Mouse (Mus musculus) C2C12 (cell line): ENCODE results near the gene Gabpb1.

ENCODE experiments used
- CEBPB ChIP-seq: IDR thresholded peaks from one replicate; pipeline ENCODE4 v1.6.1; 2011; ENCODE audit warnings: low read depth, mild to moderate bottlenecking, control low read depth, moderate library complexity
- CTCF ChIP-seq: IDR thresholded peaks from one replicate; pipeline ENCODE4 v1.5.1; 2011; ENCODE audit not compliant: control insufficient read depth, insufficient read depth, insufficient read length
- MAX ChIP-seq: IDR thresholded peaks from one replicate; pipeline ENCODE4 v1.6.1; 2011; ENCODE audit warnings: mild to moderate bottlenecking, control low read depth
- MYOG ChIP-seq: IDR thresholded peaks from one replicate; pipeline ENCODE4 v1.6.1; 2011; ENCODE audit not compliant: control insufficient read depth, insufficient read length; ENCODE audit errors: extremely low read depth
- USF1 ChIP-seq: IDR thresholded peaks from one replicate; pipeline ENCODE4 v1.6.1; 2011; ENCODE audit warnings: low read depth, mild to moderate bottlenecking, control low read depth, moderate library complexity

DNA sequence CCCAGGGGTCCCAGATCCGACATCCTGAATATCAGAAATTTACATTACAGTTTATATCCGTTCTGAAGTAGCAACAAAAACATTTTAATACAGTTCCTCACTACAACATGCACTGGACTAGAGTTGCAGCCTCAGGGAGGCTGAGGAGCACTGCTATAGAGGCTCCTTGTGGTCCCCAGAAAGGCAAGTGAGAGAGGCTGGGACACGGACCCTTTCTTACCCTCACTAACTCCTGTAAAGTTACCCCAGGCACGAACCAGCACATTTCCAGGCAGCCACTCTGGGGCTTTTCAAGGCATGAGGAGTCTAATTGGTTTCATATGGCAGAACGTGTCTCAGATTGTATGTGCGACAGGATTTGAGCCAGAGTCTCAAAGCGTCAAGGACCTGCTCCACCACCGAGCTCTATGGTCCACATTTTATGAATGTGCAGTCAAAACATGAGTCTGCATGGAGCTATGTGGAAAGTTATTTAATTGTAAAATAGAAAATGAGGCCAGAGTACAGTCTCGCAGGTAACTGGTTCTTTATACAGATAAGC, 47.6 kb downstream of the Gabpb1 start:
- no peak for TF ChIP-seq MYOG
- TF ChIP-seq MAX, result no peak
- no peak for TF ChIP-seq CTCF
- TF ChIP-seq USF1, result no peak
- TF ChIP-seq CEBPB, result no peak
